Mouse (Mus musculus) forelimb bud, embryonic 11.5 days (tissue): ENCODE results near the gene Smo.

Experiments
- DNase-seq: peaks from one replicate; pipeline ENCODE4 v3.0.0-alpha.2; 2012; ENCODE audit warnings: low read depth, low spot score

The Smo gene

DNA sequence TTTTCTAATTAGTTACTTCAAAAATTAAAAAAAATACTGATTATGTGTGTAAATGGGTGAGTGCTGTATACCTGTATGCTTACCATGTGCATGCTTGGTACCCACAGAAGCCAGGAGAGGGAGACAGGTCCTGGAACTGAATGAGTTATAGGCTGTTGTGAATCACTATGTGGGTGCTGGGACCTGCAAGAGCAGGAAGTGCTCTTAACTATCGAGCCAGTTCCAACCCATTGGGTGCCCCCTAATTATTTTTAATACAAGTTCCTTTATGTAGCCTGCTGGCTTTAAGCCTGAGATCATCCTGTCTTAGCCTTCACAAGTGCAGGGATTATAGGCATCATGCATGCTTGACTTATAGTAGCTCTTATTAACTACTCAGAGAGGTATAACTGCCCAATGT is 38.9 kb downstream of the Smo start:
- DNase-seq: no peak

DNA sequence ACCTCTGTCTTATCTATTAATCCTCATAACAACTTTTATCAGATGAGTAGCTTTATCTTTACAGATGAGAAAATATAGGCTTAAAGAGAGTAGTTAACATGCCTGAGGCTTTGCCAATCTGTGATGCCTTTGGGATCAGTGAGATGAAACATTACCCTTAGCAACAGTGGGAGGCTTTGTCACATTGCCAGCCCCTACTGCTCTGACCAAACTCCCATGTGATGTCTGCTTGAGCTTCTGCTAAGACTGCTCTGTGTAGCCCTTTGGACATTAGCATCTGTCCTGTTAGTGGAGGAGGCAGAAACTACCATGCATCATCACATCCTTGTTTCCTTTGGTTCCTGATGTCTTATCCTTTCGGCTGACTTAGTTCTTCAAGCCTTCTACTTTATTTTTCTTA is 40.3 kb downstream of the Smo start:
- no peak for DNase-seq

DNA sequence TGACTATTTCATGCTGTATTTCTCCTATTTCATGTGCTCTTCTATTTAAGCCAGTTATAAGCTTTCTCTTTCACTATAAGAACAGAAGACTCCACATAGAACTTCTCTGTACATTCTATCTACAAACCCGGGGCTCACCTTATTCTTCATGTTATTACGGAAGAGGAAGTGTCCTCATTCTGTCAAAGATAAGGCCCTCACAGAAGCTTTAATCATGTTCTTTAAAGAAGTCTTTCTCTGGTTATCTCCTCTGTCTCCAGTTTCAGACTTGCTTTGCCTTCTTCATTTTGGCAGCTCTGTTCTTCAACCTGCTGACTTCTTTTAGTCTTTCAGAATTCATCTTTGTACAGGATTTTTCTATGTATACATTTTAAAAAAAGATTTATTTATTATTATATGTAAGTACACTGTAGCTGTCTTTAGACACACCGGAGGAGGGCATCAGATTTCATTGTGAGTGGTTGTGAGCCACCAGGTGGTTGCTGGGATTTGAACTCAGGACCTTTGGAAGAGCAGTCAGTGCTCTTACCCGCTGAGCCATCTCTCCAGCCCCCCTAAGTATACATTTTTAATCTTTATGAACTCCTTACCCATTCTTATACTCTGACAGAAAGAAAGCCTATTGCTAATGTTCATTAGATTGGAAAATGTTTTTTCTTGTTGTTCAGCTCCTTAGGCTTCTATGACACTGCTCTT is 41.4 kb downstream of the Smo start:
- DNase-seq: no peak

DNA sequence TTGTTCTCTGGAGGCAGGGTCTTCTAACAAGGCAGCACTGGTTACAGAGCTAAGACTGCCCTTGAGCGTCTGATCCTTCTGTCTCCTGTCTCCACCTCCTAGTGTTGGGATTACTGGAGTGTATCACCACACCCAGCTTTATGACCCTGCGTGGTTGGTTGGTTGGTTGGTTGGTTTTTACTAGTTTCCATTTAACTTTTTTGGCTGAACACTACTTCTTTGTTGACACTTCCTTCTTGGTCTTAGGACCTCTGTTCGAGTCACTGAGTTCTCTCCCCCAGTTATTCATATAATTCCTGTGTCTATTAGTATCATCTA is 41.9 kb downstream of the Smo start:
- DNase-seq: no peak

DNA sequence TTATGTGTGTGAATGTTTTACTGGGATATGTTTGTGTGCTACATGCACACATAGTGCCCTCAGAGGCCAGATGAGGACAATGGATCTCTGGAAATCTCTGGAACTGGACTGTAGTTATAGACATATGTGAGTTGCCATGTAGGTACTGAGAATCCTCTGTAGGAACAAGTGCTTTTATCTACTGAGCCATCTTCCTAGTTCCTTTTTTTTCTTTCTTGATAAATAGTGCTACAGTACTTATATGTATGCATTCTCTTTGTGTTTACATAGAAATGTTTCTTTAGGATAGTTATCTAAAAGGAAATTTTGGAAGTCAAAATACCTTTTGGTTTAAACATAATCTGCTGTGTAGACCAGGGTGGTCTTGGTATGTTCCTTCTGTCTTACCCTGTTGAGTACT is 44.8 kb downstream of the Smo start:
- no peak for DNase-seq

DNA sequence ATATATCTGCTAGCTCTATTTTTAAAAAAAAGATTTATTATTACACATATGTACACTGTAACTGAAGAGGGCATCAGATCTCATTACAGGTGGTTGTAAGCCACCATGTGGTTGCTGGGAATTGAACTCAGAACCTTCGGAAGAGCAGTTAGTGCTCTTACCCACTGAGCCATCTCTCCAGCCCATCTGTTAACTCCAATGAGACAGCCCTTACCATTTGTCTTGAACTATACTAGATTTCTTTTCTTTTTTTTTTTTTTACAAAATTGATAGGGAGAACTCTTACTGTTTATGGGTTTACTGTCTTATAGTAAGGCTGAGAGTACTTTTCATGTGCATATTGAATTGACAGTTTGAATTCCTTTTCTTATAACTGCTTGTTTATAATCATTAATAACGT is 45.3 kb downstream of the Smo start:
- DNase-seq: no peak

DNA sequence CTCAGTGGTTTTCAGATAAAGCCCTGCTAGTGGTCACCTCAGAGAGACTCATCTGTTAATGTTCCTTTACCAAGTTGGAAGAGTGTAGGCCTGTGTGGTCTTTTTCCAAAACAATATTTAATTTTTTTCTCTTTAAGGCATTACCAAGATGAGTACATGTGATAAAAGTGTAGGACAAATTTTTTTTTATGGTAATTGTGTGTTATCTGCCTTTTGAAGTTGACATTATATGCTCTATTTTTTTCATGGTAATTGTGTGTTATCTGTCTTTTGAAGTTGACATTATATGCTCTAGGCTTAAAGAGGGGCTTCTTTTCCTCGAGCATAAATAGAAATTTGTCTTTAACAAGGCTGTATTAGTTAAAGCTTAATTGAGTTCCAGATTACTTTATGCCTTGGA is 46.9 kb downstream of the Smo start:
- no peak for DNase-seq

DNA sequence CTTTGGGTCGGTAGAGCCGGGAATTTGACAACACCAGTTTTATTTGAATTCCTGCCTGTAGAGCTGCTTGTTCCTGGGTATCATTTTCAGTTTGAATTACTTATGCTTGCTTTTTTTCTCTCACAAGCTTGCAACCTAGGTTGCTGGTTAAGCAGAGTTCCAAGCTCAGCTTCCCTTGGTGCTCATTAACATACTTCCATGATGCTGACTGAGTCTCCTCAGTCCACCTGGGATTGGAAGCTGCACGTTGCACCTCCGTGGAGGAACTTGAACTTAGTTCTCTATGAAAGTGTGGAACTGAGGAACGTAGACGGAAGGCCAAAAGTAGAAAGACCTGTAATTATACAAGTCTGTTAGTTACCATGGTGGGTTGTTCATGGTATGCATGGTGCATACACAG is 48.7 kb downstream of the Smo start:
- no peak for DNase-seq

DNA sequence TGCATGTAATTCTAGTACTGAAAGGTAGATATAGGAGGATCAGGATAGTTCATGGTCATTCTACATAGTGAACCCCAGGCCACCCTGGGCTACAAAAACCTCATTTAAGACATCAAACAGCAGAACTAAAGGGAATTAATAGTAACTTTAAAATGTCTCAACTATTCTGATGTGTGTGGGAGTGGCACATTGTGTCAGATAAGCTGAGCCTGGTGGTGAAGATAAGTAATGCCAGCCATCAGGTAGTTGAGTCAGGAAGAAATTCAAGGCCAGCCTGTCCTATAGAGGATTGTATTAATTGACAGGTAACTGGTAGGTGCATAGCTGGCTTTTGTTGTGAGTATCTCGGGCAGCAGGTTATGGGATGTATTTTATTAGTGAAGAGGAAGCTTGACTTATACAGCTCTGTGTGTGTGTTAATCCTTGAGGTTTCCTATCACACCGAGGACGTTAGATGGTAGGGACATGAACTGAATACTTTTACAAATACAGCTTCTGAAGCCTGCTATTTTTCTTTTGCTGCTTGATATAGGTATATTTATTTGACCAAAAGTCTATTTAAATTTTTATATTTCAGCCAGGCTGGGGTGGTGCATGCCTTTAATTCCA is 49.2 kb downstream of the Smo start:
- no peak for DNase-seq

DNA sequence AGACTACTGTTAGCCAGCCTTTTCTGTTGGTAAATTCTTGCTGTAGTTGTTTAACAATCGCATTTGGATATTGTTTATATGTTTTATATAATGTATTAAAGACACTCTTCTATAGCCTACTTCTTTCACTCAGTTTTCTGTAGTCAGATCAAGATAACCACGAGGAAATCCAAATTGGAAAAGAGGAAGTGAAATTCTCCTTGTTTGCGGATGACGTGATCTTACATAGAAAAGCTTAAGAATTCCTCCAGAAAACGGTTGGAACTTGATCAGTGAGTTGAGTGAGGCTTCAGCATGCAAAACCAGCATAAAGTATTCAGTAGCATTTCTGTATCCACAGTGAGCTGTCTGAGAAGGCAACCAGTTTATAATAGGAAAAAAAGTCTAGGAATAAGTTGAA is 50.5 kb downstream of the Smo start:
- DNase-seq: no peak

DNA sequence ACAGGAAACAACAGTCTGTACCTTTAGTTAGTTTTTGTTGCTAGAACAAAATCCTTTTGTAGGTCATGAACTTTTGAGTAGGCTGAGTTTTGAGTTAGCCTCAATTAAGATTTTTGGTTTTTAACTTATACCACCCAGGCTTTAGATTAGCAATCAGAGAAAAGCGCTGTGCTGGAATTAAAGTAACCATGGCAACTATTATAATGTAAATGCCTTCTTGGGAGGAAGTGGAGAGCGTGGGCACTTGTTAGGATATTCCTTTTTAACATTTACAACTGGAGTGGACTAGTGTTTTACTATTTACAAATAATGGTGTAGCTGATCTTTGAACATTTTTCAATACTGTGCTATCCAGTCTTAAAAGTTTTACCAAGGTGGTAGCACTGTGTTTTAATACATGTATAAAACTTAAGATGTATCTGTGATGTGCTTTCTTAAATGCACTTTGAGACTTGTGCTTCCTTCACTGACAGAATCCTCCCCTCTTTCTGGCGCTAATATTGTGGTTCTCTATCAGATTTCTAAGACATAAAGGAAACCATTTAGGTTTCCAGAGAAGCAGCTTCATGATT is 53.6 kb downstream of the Smo start:
- DNase-seq: no peak

DNA sequence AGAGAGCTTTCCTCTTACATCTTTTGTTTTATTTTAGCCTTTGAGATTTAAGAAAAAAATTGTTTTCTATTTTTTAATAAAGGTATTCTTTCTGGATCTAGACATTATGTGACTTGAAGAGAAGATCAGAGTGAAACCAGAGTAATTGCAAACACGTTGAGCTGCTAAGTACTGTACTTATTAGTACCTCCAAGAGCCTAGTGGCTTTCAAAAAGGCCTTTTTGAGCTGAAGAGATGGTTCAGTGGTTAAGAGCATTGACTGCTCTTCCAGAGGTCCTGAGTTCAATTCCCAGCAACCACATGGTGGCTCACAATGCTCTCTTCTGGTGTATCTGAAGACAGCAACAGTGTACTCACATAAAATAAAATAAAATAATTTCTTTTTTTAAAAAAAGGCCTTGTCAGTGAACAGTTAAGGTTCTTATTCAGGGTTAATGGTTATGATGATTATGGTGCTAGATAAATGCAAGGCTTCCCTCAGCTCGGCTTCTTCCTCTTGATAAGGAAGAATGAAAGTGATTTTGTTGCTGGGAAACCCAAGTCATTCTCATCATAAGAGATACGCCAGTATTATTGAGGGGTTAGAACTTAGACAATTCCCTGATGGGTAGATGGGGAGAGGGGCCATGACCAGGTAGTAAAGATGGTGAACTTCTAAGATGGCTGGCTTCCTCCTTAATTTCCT is 54.9 kb downstream of the Smo start:
- no peak for DNase-seq

DNA sequence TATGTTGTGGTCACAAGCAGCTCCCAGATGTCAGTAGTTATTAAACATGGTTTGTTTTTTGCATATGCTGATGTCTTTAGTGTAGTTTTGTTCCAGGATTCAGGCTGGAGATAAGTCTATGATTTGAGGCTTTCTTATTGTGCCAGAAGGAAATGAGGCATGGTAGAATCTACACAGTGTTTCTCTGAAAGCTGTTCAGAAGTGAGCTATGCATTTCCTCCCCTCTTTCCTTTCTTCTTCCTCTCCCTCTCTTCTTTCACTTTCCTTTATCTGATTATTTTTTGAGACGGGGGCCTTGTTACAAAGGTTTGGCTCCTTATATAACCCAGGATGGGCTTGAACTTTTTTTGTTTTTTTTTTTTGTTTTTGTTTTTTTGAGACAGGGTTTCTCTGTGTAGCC is 58.2 kb downstream of the Smo start:
- no peak for DNase-seq

DNA sequence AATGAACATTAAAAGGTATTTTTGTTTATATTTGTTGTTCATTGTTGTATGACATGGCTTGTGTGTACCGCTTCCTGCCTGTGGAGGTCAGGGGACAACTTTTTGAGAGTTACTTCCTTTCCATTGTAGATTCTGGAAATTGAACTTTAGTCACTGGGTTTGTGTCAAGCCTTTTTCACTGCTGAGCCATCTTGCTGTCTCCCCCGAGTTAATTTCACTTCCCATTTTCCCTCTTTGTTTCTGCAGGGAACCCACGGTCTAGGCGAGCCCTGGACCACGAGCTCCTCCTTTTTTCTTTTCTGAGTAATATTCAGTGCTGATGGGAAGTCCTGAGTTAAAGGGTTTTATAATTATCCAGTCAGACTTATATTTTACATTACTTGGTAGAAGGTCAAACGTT is 59.3 kb downstream of the Smo start:
- DNase-seq: no peak

DNA sequence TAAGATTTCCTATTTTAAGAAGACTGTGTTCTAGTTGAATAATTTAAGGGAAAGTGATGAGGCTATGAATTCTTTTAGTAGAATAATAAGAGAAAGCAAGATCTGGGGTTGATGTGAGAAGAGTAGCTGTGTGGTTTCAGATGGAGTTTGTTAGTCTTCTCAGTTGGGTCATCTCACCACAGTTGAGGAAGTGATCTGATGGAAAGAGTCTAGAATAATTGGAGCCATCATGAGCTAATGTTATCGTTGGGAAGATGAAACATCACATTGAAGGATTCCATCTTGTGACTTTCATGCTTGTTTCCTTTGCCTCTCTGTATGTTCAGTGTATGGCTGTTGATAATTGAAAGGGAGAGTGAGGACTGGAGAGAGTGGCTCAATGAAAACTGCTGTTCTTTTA is 67.7 kb downstream of the Smo start:
- DNase-seq: no peak

DNA sequence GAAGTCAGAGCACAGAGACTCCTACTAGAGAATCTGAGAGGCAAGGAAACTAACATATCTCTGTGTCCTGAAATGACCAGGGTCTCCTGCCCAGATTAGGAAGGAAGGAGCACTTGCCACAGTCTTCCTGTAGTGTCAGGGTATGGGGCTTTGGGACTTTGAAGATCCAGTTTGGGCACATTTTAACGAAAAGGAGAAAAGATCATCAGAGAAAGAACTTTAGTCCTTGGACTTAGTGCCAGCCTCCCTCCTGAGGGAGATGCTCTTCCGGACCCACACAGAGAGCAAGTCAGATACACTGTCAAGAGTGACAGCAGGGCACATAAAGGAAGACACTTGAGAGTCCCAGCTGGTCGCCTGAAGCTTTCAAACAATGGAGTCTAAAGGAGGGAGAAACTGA is 68.7 kb downstream of the Smo start:
- no peak for DNase-seq

DNA sequence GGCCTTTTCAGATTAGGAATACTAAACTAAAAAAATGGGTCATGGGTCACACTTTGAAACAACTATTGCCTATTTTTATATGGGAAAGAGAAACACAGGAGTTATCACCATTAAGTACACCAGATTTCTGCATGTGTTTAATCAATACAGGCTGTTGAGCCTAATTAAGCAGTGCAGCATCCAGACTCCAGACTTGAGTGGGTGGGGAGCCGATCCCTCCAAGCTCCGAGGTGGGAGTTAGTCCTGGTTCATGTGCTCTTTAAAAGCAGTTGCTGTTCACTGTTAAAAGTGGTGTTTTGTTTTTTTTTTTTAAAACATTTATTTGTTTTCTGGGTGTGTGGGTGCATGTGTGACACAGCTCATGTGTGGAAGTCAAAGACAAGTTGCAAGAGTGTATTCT is 70.1 kb downstream of the Smo start:
- DNase-seq: no peak
